Mouse (Mus musculus): Measurements from ENCODE around the gene P2rx5.

DNA sequence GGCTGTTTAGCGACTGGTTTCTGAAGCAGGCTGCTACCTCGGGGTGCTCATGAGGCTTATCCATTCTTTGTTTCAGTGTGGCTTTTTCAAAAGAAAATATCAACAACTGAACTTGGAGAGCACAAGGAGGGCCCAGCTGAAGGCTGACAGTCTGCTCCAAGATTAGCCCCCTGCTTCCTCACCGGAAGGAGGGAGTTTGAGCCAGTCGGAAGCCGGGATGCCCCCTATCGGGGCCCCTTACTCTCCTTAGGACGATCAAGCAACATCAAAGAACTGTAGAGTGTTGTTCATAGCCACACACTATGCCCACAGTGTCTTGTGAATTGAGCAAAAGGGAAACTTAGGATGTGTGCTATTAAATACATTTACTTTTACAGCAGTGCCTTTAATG is 13.3 kb upstream of the P2rx5 start:
- TF ChIP-seq POLR2A (IDR thresholded peaks at IDR 0.05; ENCODE audit: control insufficient read depth, extremely low read depth, insufficient read depth, low read length, poor library complexity) = no peak
- no peak for TF ChIP-seq CTCF (IDR thresholded peaks at IDR 0.05; ENCODE audit: borderline replicate concordance, control insufficient read depth, extremely low read depth, insufficient read depth, low read length, poor library complexity)
